Mouse (Mus musculus) inflammation-experienced regulatory T-cells, adult 6 months (primary cell): ENCODE results near the gene Pfkp. TPM values are rescaled to one million over a fixed set of nuclear protein-coding genes. Genes with fewer than 3 reads are reported as not detected.
A peak's percentile ranks its signal among the peaks of the same experiment; 100 is the strongest.

Source experiments
- ATAC-seq: one replicate; pipeline ENCODE4 v1.8.0; 2017
- polyA plus RNA-seq, 3 experiments: library from polyadenylated mRNA; unstranded; fragments of 100-300 nt; shearing (Covaris generic); gene quantifications; one replicate each; pipeline ENCODE4 v1.2.1; 2017

Pfkp gene
- polyA plus RNA-seq, 3 experiments from 2014 or later: 141 to 154 (median 148) TPM

DNA sequence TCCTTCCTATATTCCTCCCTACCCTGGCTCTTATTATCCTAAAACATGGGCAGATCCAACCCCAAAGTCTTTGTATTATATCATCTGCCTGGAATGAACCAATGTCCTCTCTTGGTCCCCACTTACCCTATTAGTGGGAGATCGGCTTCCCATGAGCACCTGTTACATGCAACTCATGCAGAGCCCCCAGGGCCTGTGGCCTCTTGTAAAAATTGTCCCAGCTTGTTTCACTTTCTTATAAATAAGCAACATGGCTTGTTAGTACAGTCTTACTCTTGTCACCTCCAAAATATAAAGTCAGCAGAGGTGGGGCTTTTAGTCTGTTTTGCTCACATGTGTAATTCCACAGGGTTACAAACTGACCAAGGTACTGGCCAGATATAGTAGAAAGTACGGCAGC, 46.9 kb downstream of the Pfkp start:
- no peak for ATAC-seq

DNA sequence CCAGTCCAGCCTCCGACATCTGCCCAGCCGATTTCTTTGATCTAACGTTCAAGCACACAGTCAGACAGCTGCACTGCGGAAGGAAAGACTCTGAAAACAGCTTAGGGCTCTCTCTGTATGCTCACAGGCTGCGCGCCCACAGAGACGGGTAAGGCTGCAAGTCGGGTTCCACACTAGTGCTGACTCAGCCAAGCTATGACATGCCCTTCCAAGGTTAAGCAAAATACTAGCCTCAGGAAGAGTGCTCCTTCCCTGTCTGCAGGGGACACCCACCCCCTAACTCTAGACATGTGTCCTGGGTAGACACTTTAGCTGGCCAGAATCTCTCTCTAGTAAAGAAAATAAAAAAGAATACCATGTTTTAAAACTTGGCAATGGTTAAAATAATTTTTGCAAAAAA, 48.0 kb downstream of the Pfkp start:
- no peak for ATAC-seq

DNA sequence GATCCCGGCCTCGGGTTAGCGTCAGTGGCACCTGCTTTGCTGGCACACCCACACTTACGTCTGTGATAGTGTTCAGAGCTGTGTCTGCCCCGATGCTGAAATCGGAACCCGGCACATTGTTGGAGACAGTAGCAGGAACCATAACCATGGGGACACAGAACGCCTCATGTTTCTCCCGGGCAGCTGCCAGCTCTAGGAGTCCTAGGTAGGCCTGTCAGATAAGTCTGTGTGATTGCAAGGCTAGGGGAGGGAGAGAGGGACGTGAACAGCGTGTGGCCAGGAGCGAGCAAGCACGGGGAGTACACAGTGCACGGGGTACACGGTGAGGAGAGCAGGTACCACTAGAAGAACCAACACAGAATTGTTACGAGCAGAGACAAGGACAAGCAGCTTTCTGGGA, 50.8 kb downstream of the Pfkp start:
- no peak for ATAC-seq

DNA sequence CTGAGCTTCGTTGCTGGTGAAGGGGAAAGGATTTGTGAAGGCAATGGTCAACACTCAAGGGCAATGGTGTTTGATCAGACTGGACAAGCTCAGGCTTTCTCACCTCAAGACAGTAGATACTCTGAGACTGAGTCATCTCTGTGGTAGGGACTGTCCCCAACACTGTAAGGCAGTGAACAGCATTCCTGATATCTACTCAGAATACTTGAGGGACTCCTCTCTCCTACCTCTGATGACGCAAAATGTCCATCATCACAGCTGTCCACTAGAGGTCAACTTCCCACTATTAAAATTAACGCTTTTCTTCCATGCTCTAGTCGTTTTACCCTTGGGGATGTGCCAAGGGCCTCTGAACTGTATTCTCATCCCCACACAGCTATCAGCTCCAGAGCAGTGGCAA, 53.2 kb downstream of the Pfkp start:
- no peak for ATAC-seq

DNA sequence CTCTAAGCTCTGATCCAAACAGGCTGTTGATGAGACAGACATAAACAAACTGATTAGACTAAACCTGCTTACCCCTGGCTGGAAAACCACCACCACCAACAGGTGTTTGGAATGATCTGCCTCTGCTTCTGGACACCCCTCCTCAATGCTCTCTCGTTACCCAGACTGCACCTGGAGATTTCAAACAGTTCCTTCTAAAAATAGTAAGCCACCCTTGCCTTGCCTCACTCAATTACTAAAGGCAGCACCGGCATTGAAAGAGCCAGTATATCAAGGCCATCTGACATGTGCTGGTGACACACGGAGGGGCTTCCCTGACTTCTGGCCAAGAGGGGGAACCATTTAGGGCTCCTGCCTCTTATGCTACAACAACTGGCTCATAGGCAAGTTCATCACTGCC, 57.7 kb downstream of the Pfkp start:
- no peak for ATAC-seq

DNA sequence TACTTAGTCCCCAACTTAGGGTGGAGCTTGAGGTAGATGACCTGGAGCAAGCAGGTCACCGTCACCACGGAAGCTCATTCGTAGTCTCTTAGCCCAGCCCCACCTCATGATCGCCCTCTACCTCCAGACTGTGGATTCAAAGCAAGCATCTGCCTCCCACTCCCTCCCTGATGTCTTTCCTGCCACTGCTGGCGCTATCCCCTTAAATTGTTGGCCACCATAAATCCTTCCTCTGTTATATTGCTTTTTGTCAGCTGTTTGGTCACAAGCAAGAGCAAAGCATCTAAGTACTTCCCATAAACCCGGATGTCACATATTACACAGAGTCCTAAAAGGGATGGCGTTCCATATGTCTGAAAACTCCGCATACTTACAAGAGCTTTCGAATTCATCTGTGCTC, 62.6 kb downstream of the Pfkp start:
- ATAC-seq: no peak

DNA sequence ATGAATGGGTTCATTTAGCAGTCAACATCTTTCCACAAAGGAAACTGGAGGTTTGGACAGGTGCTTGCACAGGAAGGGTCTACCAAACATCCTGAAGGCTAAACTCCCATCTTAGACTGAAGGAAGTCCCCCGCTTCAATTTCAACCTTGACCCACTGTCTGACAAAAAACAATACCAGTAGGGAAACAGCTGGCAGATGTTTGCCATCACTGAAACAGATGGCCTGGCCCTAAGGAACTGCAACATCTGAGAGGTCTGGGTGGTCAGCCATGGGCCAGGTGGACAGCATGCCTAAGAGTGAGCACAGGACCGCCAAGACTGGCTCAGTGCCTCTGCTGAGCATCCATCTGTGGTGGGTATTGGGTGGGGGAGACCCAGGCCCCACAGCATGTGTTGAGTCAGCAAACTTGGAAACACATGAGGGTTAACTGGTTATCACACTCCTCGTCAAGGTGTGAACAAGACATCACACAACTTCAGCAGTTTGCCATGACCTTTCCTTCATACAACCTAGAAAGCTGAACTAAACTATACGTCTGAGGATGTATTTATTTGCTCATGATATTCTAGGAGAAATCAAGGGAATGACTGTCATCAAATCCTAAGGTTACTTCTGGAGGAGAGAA, 65.0 kb downstream of the Pfkp start:
- ATAC-seq: no peak

DNA sequence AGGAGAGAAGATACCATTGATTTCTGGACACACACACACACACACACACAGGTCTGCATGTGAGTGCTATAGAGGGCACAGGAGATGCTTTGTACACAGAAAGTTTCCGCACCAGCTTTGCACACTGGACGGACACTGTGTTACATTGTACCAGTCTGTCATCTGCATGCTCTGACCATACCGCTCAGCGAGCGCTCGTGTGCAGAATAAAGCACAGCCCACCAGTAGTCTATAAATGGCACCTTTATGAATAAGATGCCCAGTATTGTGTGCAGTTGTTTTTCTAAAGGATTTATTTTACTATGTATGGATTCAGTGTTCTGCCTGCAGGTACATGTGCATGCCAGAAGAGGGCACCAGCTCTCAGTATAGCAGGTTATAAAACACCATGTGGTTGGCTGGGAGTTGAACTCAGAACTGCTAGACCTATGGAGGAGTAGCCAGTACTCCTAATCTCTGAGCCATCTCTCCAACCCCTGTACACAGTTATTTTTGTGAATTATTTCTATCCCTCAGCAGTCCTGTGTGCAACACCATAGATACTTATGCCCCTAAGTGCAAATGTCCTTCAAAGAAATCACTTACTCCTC, 72.6 kb downstream of the Pfkp start:
- ATAC-seq: peak; percentile 73

DNA sequence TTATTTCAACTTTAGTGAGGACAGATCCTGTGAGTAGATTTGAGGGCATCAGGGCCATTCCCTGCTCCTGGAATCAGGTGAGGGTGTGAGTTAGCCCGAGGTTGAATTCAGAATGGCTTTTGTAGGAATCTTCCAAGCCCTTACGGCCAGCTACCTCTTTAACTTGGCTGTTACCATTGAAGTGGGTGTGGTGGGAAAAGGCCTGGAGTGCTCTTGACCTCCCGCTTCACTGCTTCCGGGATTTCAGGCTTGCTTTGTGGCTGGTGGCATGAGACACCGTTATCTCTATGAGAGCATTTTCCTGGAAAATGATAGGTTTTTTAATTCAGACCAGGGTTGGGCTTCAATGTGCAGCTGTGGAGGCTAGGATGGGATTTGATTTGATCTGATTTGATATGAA, 83.0 kb downstream of the Pfkp start:
- no peak for ATAC-seq

DNA sequence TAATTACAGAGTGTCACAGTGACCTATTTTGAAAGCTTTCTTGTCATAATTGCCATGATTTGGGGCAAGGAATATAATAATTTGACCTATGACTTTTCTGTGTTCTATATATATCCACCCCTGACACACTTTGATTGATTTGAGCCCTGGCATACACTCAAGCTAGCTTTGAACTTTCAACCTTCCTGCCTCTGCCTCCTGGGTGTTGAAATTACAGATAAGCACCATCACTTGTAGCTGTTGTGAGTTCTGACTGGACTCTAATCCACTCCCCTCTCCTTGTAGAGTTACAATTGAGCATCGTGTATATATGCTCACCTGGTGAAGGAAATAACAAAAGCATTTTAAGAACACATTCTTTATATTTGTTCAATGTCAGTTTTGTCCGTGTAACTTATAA, 86.2 kb downstream of the Pfkp start:
- no peak for ATAC-seq

DNA sequence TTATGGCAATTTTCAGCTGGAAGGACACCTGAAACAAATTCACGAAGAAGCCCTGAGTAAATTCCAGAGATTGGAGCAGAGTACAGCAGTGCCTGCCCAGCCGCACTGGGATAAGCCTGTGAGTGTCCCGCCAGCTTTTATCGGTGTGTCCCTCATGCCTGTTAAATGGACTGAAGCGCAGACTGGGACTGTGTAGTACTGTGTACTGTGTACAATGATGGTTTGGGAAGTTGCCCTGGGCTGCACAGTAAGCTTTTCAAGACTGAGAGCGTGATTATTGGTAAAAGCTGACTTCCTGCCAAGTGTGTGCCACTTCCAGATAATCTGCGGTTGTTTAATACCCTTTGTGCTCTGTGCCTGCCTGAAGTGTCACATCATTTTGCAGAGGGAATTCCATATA, 90.8 kb downstream of the Pfkp start:
- ATAC-seq: no peak

DNA sequence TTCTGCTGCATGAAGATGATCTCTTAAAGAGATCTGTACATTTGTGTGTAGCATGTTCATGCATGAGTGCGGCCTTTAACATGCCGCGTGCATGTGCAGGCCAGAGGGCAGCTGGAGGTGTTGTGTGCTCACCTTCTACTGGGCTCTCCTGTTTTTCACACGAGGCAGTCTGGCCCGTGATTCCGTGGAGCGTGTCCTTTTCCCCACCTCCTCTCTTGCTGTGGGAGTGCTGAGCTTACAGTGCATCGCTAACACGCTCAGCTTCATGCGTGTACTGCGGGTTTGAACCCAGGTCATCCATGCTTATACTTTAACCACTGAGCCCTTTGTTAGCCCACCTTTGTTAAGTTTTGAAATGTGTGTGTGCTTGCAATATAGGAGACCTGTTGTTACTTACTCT, 92.9 kb downstream of the Pfkp start:
- no peak for ATAC-seq

DNA sequence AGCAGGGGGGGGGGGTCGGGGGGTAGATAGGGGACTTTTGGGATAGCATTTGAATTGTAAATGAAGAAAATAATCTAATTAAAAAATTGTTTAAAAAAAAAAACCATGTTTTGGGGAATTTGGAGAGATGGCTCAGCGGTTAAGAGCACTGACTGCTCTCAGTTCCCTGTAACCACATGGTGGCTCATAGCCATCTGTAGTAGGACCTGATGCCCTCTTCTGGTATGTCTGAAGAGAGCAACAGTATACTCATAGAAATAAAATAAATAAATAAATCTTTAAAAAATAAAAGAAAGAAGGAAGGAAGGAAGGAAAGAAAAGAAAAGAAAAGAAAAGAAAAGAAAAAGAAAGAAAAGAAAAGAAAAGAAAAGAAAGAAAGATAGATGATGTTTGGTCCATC, 94.9 kb downstream of the Pfkp start:
- ATAC-seq: no peak

DNA sequence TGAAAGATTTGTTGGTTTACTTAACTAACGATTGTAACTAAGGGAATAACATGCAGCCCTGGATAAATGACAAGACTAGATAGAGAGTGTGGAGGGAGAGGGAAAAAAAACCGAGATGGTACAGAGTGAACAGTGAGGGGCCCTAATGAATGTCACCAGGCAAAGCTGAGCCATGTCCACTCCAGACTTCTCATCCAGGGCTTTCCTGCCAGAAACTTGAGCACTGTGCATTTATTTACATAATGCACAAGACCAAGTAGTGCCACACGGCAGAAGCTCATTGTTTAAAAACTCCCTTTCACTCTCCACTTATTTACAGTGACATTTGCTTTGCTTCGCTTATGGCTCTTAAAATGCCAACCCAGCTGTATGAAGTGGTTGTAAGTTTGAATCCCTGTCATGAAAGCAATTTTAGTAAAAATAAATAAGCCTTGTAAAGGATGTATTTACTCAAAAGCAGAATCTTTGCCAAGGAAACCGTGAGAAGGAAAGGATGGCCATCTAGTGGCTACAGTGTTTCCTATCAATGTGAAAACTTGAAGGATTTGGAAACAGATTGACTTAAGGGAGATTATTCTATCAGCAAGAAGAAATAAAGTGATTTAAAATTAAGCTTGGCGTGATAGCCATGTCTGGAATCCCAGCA, 113.2 kb downstream of the Pfkp start:
- no peak for ATAC-seq

DNA sequence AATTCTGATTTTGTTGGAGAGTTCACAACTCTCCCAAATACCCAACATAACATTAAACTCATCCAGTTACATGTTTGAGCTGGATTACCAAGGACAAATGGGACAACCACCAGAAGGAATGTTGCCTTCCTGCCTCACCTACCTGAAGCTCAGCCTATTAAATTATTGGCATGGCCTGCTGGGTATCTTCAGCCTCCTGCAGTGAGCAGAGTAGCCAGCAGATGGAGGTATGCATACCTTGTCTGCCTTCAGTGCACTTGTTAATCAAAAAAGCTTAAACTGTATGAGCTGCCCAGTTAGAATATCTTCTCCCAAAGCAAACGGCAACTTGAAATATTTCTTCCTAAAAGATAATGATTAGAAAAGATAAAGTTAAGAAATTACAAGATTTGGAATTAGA, 115.9 kb downstream of the Pfkp start:
- peak; percentile 81 for ATAC-seq

Other genes with a start within 250 kb of the Pfkp start
- gene Pitrm1, start 100.6 kb downstream of the Pfkp start, polyA plus RNA-seq: 10 to 100 TPM; 36.7 to 56.3 (median 52.7) TPM